Mouse (Mus musculus) thymus, adult 2 months (tissue): ENCODE results near the gene Gcfc2. TPM values are rescaled to one million over a fixed set of nuclear protein-coding genes. Genes with fewer than 3 reads are reported as not detected.

Experiments used
- DNase-seq: peaks from one replicate; pipeline ENCODE4 v3.0.0; 2021
- H3K27ac ChIP-seq: fragments of 200-500 bp; 2 replicates; pipeline ENCODE4 v1.5.1; 2012; ENCODE audit warnings: low read length, control low read depth; ENCODE audit not compliant: control insufficient read depth, insufficient read depth
- H3K27me3 ChIP-seq: fragments of 200-500 bp; 2 replicates; pipeline ENCODE4 v1.6.1; 2012; ENCODE audit warnings: mild to moderate bottlenecking, low read length, moderate library complexity, mixed read lengths; ENCODE audit not compliant: control insufficient read depth, insufficient read depth
- H3K36me3 ChIP-seq: fragments of 200-500 bp; 2 replicates; pipeline ENCODE4 v1.6.1; 2012; ENCODE audit warnings: mild to moderate bottlenecking, low read length, moderate library complexity; ENCODE audit not compliant: control insufficient read depth, insufficient read depth
- H3K4me1 ChIP-seq: fragments of 200-500 bp; replicated peaks from 2 replicates; pipeline ENCODE4 v1.6.1; 2012; ENCODE audit warnings: low read length; ENCODE audit not compliant: control insufficient read depth, insufficient read depth
- H3K4me3 ChIP-seq: fragments of 200-500 bp; 2 replicates; pipeline ENCODE4 v1.5.1; 2012; ENCODE audit warnings: mild to moderate bottlenecking, low read length, control low read depth, moderate library complexity; ENCODE audit not compliant: control insufficient read depth, insufficient read depth
- CTCF ChIP-seq: fragments of 200-500 bp; IDR thresholded peaks from 2 replicates; pipeline ENCODE4 v1.5.1; 2012; ENCODE audit warnings: mild to moderate bottlenecking, control low read depth, low read length, moderate library complexity, borderline replicate concordance; ENCODE audit not compliant: control insufficient read depth, poor library complexity, insufficient read depth; ENCODE audit errors: extremely low read depth
- POLR2A ChIP-seq: fragments of 200-500 bp; IDR thresholded peaks from 2 replicates; pipeline ENCODE4 v1.6.1; 2012; ENCODE audit warnings: mild to moderate bottlenecking, low read length, control low read depth, moderate library complexity; ENCODE audit not compliant: control insufficient read depth, poor library complexity, insufficient read depth; ENCODE audit errors: extremely low read depth
- WGBS: fragments of 180-500 bp; shearing (Covaris S2); methylation state at CpG from one replicate; pipeline ENCODE4 v1.1.7; 2018; 5-methylcytosine and 5-hydroxymethylcytosine counted together
- polyA plus RNA-seq: library from polyadenylated mRNA; depleted of rRNA; stranded (reverse); fragments of >200 nt; gene quantifications from 2 replicates; pipeline ENCODE4 v1.2.3, GENCODE M21; 2012; rRNA removed

Gcfc2 gene
- polyA plus RNA-seq = 5.0 and 5.2 TPM in 2 replicates

DNA sequence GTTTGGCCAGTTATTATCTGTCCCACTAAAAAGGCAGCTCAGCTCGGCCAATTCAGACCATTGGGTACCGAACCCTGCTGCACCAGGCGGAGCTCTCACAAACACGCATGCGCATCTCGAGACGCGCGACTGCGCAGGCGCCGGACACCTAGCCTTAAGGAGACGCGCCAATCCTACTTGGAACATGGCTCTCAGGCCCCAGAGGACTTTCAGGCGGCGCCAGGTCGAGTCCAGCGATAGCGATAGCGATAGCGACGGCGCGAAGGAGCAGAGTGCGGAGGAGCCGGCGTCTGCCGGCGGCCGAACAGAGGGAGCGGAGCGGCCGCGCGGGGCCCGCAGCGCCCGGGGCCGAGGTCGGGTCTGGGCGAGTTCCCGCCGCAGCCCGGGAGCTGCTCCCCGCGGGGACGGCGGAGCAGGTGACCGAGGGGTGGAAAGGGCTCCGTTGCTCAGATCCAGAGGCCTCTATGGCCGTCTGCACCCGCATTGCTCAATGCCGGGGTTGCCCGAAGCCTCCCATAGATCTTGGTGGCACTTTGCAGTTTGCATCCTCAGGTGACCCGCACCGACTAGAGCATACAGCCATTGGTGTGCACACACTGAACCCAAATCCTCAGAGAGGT is at the start of gene Gcfc2:
Gene Gcfc2, plus strand, starts transcription at position 147 of the 620 bp plus-strand sequence.
- Histone ChIP-seq H3K4me1 (no peaks in the 10 kb centered on the region), H3K36me3 (no peaks in the 10 kb centered on the region; the same call in 1 of the 2 replicates), H3K27me3 (no peaks in the 10 kb centered on the region), H3K27ac (no peak within 1 kb of the TSS), H3K4me3 (peak within 1 kb of the TSS; percentile 96)
- TF ChIP-seq POLR2A = peak; percentile 41; the same call in 1 of the 2 replicates
- TF ChIP-seq CTCF = no peak
- WGBS = 2% methylated on average over 56 of the region's 56 CpGs
- peak; percentile 95 for DNase-seq

GRCm38 (mm10) chr6:81895678-81896230 is 27.7 kb upstream of the Gcfc2 start:
- H3K4me3 ChIP-seq = no peak overlapping the region
- 57% methylated on average over 3 of the region's 3 CpGs for WGBS
- TF ChIP-seq CTCF (no peak), POLR2A (no peak)
- no peak overlapping the region for H3K27ac ChIP-seq
- DNase-seq = no peak
- H3K36me3 ChIP-seq = no peaks in the 10 kb centered on the region
- no peaks in the 10 kb centered on the region for H3K27me3 ChIP-seq
- no peaks in the 10 kb centered on the region for H3K4me1 ChIP-seq

GRCm38 (mm10) chr6:81910302-81910855 is 13.1 kb upstream of the Gcfc2 start:
- TF ChIP-seq CTCF (no peak), POLR2A (no peak)
- WGBS = 88% methylated on average over 25 of the region's 25 CpGs
- Histone ChIP-seq H3K4me3 (no peak overlapping the region), H3K27me3 (no peaks in the 10 kb centered on the region), H3K4me1 (no peaks in the 10 kb centered on the region), H3K27ac (no peak overlapping the region), H3K36me3 (no peaks in the 10 kb centered on the region)
- DNase-seq = no peak

DNA sequence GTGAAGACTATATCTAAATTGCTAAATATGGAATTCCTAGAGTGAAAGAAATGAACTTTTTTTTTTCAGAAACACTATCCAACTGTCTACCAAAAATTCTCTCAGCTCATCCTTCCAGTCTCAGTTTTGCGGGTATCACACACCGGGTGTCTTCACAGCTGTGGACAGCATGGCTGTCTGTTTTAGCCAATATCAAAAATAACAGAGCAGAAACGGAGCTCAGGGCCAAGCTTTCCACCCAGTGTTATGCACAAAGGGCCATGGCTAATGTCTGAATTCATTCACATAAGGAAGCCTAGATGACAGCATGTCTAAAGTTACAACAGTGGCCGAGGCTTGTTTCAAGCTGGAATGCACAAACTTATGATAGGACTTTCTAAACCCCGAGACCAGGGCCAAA is 12.2 kb upstream of the Gcfc2 start:
- Histone ChIP-seq H3K36me3 (no peaks in the 10 kb centered on the region), H3K27ac (no peak overlapping the region), H3K4me3 (no peak overlapping the region), H3K4me1 (no peaks in the 10 kb centered on the region), H3K27me3 (no peaks in the 10 kb centered on the region)
- WGBS = 93% methylated on average over 5 of the region's 5 CpGs
- no peak for DNase-seq
- TF ChIP-seq POLR2A = no peak
- no peak for TF ChIP-seq CTCF

- whole genome bisulfite sequencing = 95% methylated on average over 4 of the region's 4 CpGs
- Histone ChIP-seq H3K36me3 (no peaks in the 10 kb centered on the region), H3K27me3 (no peaks in the 10 kb centered on the region), H3K4me1 (no peaks in the 10 kb centered on the region), H3K27ac (no peak overlapping the region), H3K4me3 (no peak overlapping the region)
- TF ChIP-seq POLR2A (no peak), CTCF (no peak)
- no peak for DNase-seq
These were observed 11.8 kb upstream of the Gcfc2 start for GRCm38 (mm10) chr6:81911713-81912112.

DNA sequence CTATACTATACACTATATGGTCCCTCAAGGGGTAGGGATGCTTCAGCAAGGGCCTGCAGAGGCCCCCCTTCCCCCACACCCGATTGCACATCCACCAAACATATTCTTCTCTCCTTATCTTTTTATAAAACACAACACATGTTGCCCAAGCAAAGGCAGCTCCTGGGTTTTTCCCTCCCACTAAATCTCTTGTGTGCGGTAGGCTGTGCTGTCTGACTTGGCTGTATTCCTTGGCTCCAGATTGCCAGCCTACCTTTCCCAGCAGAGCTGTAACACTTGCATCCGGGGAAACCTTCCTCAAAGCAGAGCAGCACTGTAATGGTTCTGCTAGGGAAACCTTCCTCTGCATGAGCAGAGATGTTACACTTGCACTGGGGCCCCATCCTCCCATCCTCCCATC is 11.3 kb upstream of the Gcfc2 start:
- H3K4me3 ChIP-seq = no peak overlapping the region
- H3K27ac ChIP-seq = no peak overlapping the region
- DNase-seq = no peak
- 80% methylated on average over 3 of the region's 3 CpGs for WGBS
- no peak for TF ChIP-seq POLR2A
- TF ChIP-seq CTCF = no peak
- H3K36me3 ChIP-seq = no peaks in the 10 kb centered on the region
- no peaks in the 10 kb centered on the region for H3K27me3 ChIP-seq
- H3K4me1 ChIP-seq = no peaks in the 10 kb centered on the region

- no peak overlapping the region for H3K4me3 ChIP-seq
- TF ChIP-seq POLR2A = no peak
- TF ChIP-seq CTCF = no peak
- DNase-seq = no peak
- H3K36me3 ChIP-seq = no peaks in the 10 kb centered on the region; the same call in 1 of the 2 replicates
- WGBS = 28% methylated on average over 5 of the region's 5 CpGs
- H3K27ac ChIP-seq = no peak overlapping the region
- no peaks in the 10 kb centered on the region for H3K27me3 ChIP-seq
- no peaks in the 10 kb centered on the region for H3K4me1 ChIP-seq
These were observed 835 bp downstream of the Gcfc2 start for GRCm38 (mm10) chr6:81924304-81924703.
